Mouse (Mus musculus): ENCODE measurements around the gene Ccdc154.

The Ccdc154 gene

GRCm38 (mm10) chr17:25184961-25185360 lies 22.7 kb downstream of the Ccdc154 start:
- no peak for DNase-seq

GRCm38 (mm10) chr17:25187784-25188149 lies 25.5 kb downstream of the Ccdc154 start:
- no peak for DNase-seq

- DNase-seq, result peak; percentile 88 to 91
Measured at GRCm38 (mm10) chr17:25188150-25189031, 26.1 kb downstream of the Ccdc154 start, which contains the start of gene Unkl. Unkl (plus strand) TSS chr17:25188397.

- peak in 1 of 2 experiments; percentile 13 for DNase-seq
Measured at GRCm38 (mm10) chr17:25189091-25189490, 26.8 kb downstream of the Ccdc154 start.

- DNase-seq, result no peak
Measured at GRCm38 (mm10) chr17:25202401-25202800, 40.1 kb downstream of the Ccdc154 start.

GRCm38 (mm10) chr17:25210006-25210405 lies 47.7 kb downstream of the Ccdc154 start:
- DNase-seq, result peak in 1 of 2 experiments; percentile 14

- DNase-seq, result peak; percentile 71 to 84
Measured at GRCm38 (mm10) chr17:25210680-25211466, 48.6 kb downstream of the Ccdc154 start.

GRCm38 (mm10) chr17:25211705-25212104 lies 49.4 kb downstream of the Ccdc154 start:
- DNase-seq, result no peak

GRCm38 (mm10) chr17:25215431-25215830 lies 53.2 kb downstream of the Ccdc154 start:
- DNase-seq, result no peak

GRCm38 (mm10) chr17:25218967-25219366 lies 56.7 kb downstream of the Ccdc154 start:
- DNase-seq, result no peak

- no peak for DNase-seq
Measured at GRCm38 (mm10) chr17:25219492-25220295, 57.4 kb downstream of the Ccdc154 start.

- no peak for DNase-seq
Measured at GRCm38 (mm10) chr17:25220746-25221145, 58.5 kb downstream of the Ccdc154 start.
